Mouse (Mus musculus): ENCODE results near the gene Tas2r137.

Tas2r137 gene

GRCm38 (mm10) chr6:40490933-40491332 lies at the start of gene Tas2r137:
Gene Tas2r137 (plus strand): TSS chr6:40491233.
- no peak for ATAC-seq (ENCODE audit: low TSS enrichment)

- ATAC-seq (ENCODE audit: low TSS enrichment), result no peak
Observed at GRCm38 (mm10) chr6:40441276-40441675, 49.8 kb upstream of the Tas2r137 start.

GRCm38 (mm10) chr6:40441755-40442154 lies 49.3 kb upstream of the Tas2r137 start:
- no peak for ATAC-seq (ENCODE audit: low TSS enrichment)

GRCm38 (mm10) chr6:40443281-40443928 lies 47.6 kb upstream of the Tas2r137 start:
- no peak for ATAC-seq (ENCODE audit: low TSS enrichment)

GRCm38 (mm10) chr6:40448626-40449025 lies 42.4 kb upstream of the Tas2r137 start:
- ATAC-seq (ENCODE audit: low TSS enrichment), result no peak

GRCm38 (mm10) chr6:40454436-40455041 lies 36.5 kb upstream of the Tas2r137 start:
- no peak for ATAC-seq (ENCODE audit: low TSS enrichment)

GRCm38 (mm10) chr6:40465710-40466109 lies 25.3 kb upstream of the Tas2r137 start:
- no peak for ATAC-seq (ENCODE audit: low TSS enrichment)

- peak; percentile 99 for ATAC-seq (ENCODE audit: low TSS enrichment)
Observed at GRCm38 (mm10) chr6:40470916-40471719, 19.9 kb upstream of the Tas2r137 start, which contains the start of gene Ssbp1. Gene Ssbp1 (plus strand): TSS chr6:40471352.

GRCm38 (mm10) chr6:40471720-40472010 lies 19.4 kb upstream of the Tas2r137 start:
- ATAC-seq (ENCODE audit: low TSS enrichment), result 0 out of 2 replicates have a peak, but pooled peaks have one; percentile 4

GRCm38 (mm10) chr6:40476132-40476531 lies 14.9 kb upstream of the Tas2r137 start:
- no peak for ATAC-seq (ENCODE audit: low TSS enrichment)

- no peak for ATAC-seq (ENCODE audit: low TSS enrichment)
Observed at GRCm38 (mm10) chr6:40479705-40480104, 11.3 kb upstream of the Tas2r137 start.

GRCm38 (mm10) chr6:40482318-40482717 lies 8.7 kb upstream of the Tas2r137 start:
- ATAC-seq (ENCODE audit: low TSS enrichment), result peak; percentile 90

GRCm38 (mm10) chr6:40493229-40493628 lies 2.2 kb downstream of the Tas2r137 start, which contains the start of gene Tas2r108:
Gene Tas2r108 (plus strand): TSS chr6:40493529.
- ATAC-seq (ENCODE audit: low TSS enrichment), result no peak

GRCm38 (mm10) chr6:40519408-40519807 lies 28.4 kb downstream of the Tas2r137 start, which contains the start of gene Prss37:
Gene Prss37 (minus strand): TSS chr6:40519508.
- ATAC-seq (ENCODE audit: low TSS enrichment), result no peak

All from frontal cortex, adult (tissue).